Mouse (Mus musculus): ENCODE measurements around the gene Cbfa2t3. TPM values are rescaled to one million over a fixed set of nuclear protein-coding genes. Genes with fewer than 3 reads are reported as not detected.

The Cbfa2t3 gene
- polyA plus RNA-seq, 1 experiment from 2014 or later = 2.8 TPM

GRCm38 (mm10) chr8:122663106-122663505 is 35.8 kb downstream of the Cbfa2t3 start:
- ATAC-seq (ENCODE audit: insufficient number of reproducible peaks, insufficient read depth, low FRiP score, low TSS enrichment, low read depth) = no peak
- Histone ChIP-seq H3K36me3 (no peaks in the 10 kb centered on the region), H3K27me3 (no peaks in the 10 kb centered on the region), H3K4me2 (no peak overlapping the region), H3K4me1 (replicated peaks) (peaks cover 94% of the 10 kb centered on the region), H3K4me3 (replicated peaks) (no peak overlapping the region), H3K27ac (no peak overlapping the region), H3K9ac (replicated peaks) (no peak overlapping the region), H3K9me3 (no peaks in the 10 kb centered on the region)
- WGBS = 73% methylated on average over 3 of the region's 3 CpGs

- Histone ChIP-seq H3K4me3 (replicated peaks) (no peak overlapping the region), H3K27me3 (no peaks in the 10 kb centered on the region), H3K4me1 (replicated peaks) (peaks cover 100% of the 10 kb centered on the region), H3K9me3 (no peaks in the 10 kb centered on the region), H3K36me3 (no peaks in the 10 kb centered on the region), H3K9ac (replicated peaks) (no peak overlapping the region), H3K4me2 (no peak overlapping the region), H3K27ac (no peak overlapping the region; the same call in 1 of the 2 replicates)
- 71% methylated on average over 2 of the region's 2 CpGs for WGBS
- ATAC-seq (ENCODE audit: insufficient number of reproducible peaks, insufficient read depth, low FRiP score, low TSS enrichment, low read depth) = no peak
These were observed 37.0 kb downstream of the Cbfa2t3 start for GRCm38 (mm10) chr8:122661894-122662293.

GRCm38 (mm10) chr8:122661138-122661537 is 37.8 kb downstream of the Cbfa2t3 start:
- Histone ChIP-seq H3K9ac (replicated peaks) (no peak overlapping the region), H3K27ac (peak overlapping the region; percentile 87), H3K9me3 (no peaks in the 10 kb centered on the region), H3K4me1 (replicated peaks) (peaks cover 94% of the 10 kb centered on the region), H3K4me3 (replicated peaks) (no peak overlapping the region), H3K4me2 (peak overlapping the region; percentile 37), H3K27me3 (no peaks in the 10 kb centered on the region), H3K36me3 (no peaks in the 10 kb centered on the region)
- under 1% methylated on average over 7 of the region's 7 CpGs for WGBS
- ATAC-seq (ENCODE audit: insufficient number of reproducible peaks, insufficient read depth, low FRiP score, low TSS enrichment, low read depth) = peak; percentile 58

GRCm38 (mm10) chr8:122660022-122660421 is 38.9 kb downstream of the Cbfa2t3 start:
- H3K27ac ChIP-seq = 0 out of 2 replicates have a peak overlapping the region, but pooled peaks have one; percentile 89
- no peak overlapping the region for H3K9ac ChIP-seq (replicated peaks)
- no peak overlapping the region for H3K4me2 ChIP-seq
- 83% methylated on average over 2 of the region's 2 CpGs for WGBS
- H3K27me3 ChIP-seq = no peaks in the 10 kb centered on the region
- H3K9me3 ChIP-seq = no peaks in the 10 kb centered on the region
- H3K4me1 ChIP-seq (replicated peaks) = peaks cover 90% of the 10 kb centered on the region
- no peaks in the 10 kb centered on the region for H3K36me3 ChIP-seq
- H3K4me3 ChIP-seq (replicated peaks) = no peak overlapping the region
- ATAC-seq (ENCODE audit: insufficient number of reproducible peaks, insufficient read depth, low FRiP score, low TSS enrichment, low read depth) = no peak

GRCm38 (mm10) chr8:122658807-122659160 is 40.1 kb downstream of the Cbfa2t3 start:
- Histone ChIP-seq H3K9ac (replicated peaks) (no peak overlapping the region; the same call in 1 of the 2 replicates), H3K4me1 (replicated peaks) (peaks cover 82% of the 10 kb centered on the region), H3K4me3 (replicated peaks) (no peak overlapping the region), H3K27me3 (no peaks in the 10 kb centered on the region), H3K36me3 (no peaks in the 10 kb centered on the region), H3K9me3 (no peaks in the 10 kb centered on the region), H3K27ac (peak overlapping the region; percentile 89), H3K4me2 (peak overlapping the region; percentile 41)
- 18% methylated on average over 9 of the region's 9 CpGs for WGBS
- ATAC-seq (ENCODE audit: insufficient number of reproducible peaks, insufficient read depth, low FRiP score, low TSS enrichment, low read depth) = no peak

GRCm38 (mm10) chr8:122658149-122658806 is 40.6 kb downstream of the Cbfa2t3 start:
- Histone ChIP-seq H3K4me3 (replicated peaks) (no peak overlapping the region), H3K4me1 (replicated peaks) (peaks cover 82% of the 10 kb centered on the region), H3K9me3 (no peaks in the 10 kb centered on the region), H3K4me2 (peak overlapping the region; percentile 41), H3K27me3 (no peaks in the 10 kb centered on the region), H3K27ac (peak overlapping the region; percentile 89), H3K9ac (replicated peaks) (no peak overlapping the region; the same call in 1 of the 2 replicates), H3K36me3 (no peaks in the 10 kb centered on the region)
- peak; percentile 50; the same call in 1 of the 2 replicates for ATAC-seq (ENCODE audit: insufficient number of reproducible peaks, insufficient read depth, low FRiP score, low TSS enrichment, low read depth)
- 12% methylated on average over 10 of the region's 10 CpGs for WGBS

- H3K4me1 ChIP-seq (replicated peaks) = peaks cover 81% of the 10 kb centered on the region
- H3K27ac ChIP-seq = no peak overlapping the region
- ATAC-seq (ENCODE audit: insufficient number of reproducible peaks, insufficient read depth, low FRiP score, low TSS enrichment, low read depth) = no peak
- H3K4me2 ChIP-seq = no peak overlapping the region
- H3K9ac ChIP-seq (replicated peaks) = no peak overlapping the region
- 87% methylated on average over 13 of the region's 13 CpGs for WGBS
- H3K36me3 ChIP-seq = no peaks in the 10 kb centered on the region
- H3K9me3 ChIP-seq = no peaks in the 10 kb centered on the region
- no peak overlapping the region for H3K4me3 ChIP-seq (replicated peaks)
- H3K27me3 ChIP-seq = no peaks in the 10 kb centered on the region; the same call in 1 of the 2 replicates
These were observed 42.6 kb downstream of the Cbfa2t3 start for GRCm38 (mm10) chr8:122656056-122656999.

- Histone ChIP-seq H3K27me3 (no peaks in the 10 kb centered on the region; the same call in 1 of the 2 replicates), H3K4me3 (replicated peaks) (no peak overlapping the region), H3K4me1 (replicated peaks) (peaks cover 81% of the 10 kb centered on the region), H3K9ac (replicated peaks) (no peak overlapping the region), H3K27ac (no peak overlapping the region), H3K36me3 (no peaks in the 10 kb centered on the region), H3K9me3 (no peaks in the 10 kb centered on the region), H3K4me2 (no peak overlapping the region)
- WGBS = 54% methylated on average over 7 of the region's 7 CpGs
- ATAC-seq (ENCODE audit: insufficient number of reproducible peaks, insufficient read depth, low FRiP score, low TSS enrichment, low read depth) = no peak
These were observed 44.1 kb downstream of the Cbfa2t3 start for GRCm38 (mm10) chr8:122654768-122655167.

GRCm38 (mm10) chr8:122652643-122653042 is 46.3 kb downstream of the Cbfa2t3 start:
- no peak overlapping the region for H3K4me3 ChIP-seq (replicated peaks)
- ATAC-seq (ENCODE audit: insufficient number of reproducible peaks, insufficient read depth, low FRiP score, low TSS enrichment, low read depth) = no peak
- no peaks in the 10 kb centered on the region for H3K9me3 ChIP-seq
- no peaks in the 10 kb centered on the region for H3K36me3 ChIP-seq
- 62% methylated on average over 6 of the region's 6 CpGs for WGBS
- no peaks in the 10 kb centered on the region; the same call in 1 of the 2 replicates for H3K27me3 ChIP-seq
- no peak overlapping the region for H3K9ac ChIP-seq (replicated peaks)
- H3K27ac ChIP-seq = no peak overlapping the region
- peaks cover 80% of the 10 kb centered on the region for H3K4me1 ChIP-seq (replicated peaks)
- H3K4me2 ChIP-seq = no peak overlapping the region

GRCm38 (mm10) chr8:122651326-122651921 is 47.5 kb downstream of the Cbfa2t3 start:
- 66% methylated on average over 16 of the region's 16 CpGs for WGBS
- H3K9ac ChIP-seq (replicated peaks) = no peak overlapping the region
- no peak overlapping the region for H3K27ac ChIP-seq
- no peak overlapping the region for H3K4me3 ChIP-seq (replicated peaks)
- no peak overlapping the region for H3K4me2 ChIP-seq
- H3K9me3 ChIP-seq = no peaks in the 10 kb centered on the region
- H3K4me1 ChIP-seq (replicated peaks) = peaks cover 72% of the 10 kb centered on the region
- ATAC-seq (ENCODE audit: insufficient number of reproducible peaks, insufficient read depth, low FRiP score, low TSS enrichment, low read depth) = 0 out of 2 replicates have a peak, but pooled peaks have one; percentile 37
- no peaks in the 10 kb centered on the region; the same call in 1 of the 2 replicates for H3K27me3 ChIP-seq
- no peaks in the 10 kb centered on the region for H3K36me3 ChIP-seq

Data from limb, embryonic 12.5 days (tissue).